Mouse (Mus musculus) MEL (cell line): ENCODE results near the gene Rpl37. TPM values are rescaled to one million over a fixed set of nuclear protein-coding genes. Genes with fewer than 3 reads are reported as not detected.
A peak's percentile ranks its signal among the peaks of the same experiment; 100 is the strongest.

ENCODE experiments used
- DNase-seq: peaks from one replicate; pipeline ENCODE4 v3.0.0; 2011; ENCODE audit warnings: low read depth, low spot score
- H3K27ac ChIP-seq: 2 replicates; pipeline ENCODE4 v1.5.1; 2012; ENCODE audit warnings: low read depth, mild to moderate bottlenecking, control low read depth, low read length, moderate library complexity; ENCODE audit not compliant: control insufficient read depth
- H3K27me3 ChIP-seq, 2 experiments: fragments of 150-350 bp in 1 of 2; sonication (generic) in 1 of 2; 2 replicates each; pipeline ENCODE4 v1.6.1; 2012; ENCODE audit warnings: low read length in 2 of 2, mild to moderate bottlenecking in 2 of 2, improper control_type of control experiment in 1 of 2, moderate library complexity in 1 of 2; ENCODE audit not compliant: insufficient read depth in 2 of 2, control insufficient read depth in 1 of 2
- H3K36me3 ChIP-seq, 2 experiments: 2 replicates each; pipeline ENCODE4 v1.6.1; 2012 to 2014; ENCODE audit warnings: low read length in 2 of 2, improper control_type of control experiment in 1 of 2, inconsistent platforms in 1 of 2, mild to moderate bottlenecking in 1 of 2; ENCODE audit not compliant: insufficient read depth in 2 of 2, control insufficient read depth in 1 of 2
- H3K4me1 ChIP-seq, 2 experiments: fragments of 150-350 bp in 1 of 2; sonication (generic) in 1 of 2; 2 replicates each; pipeline ENCODE4 v1.6.1; 2012; ENCODE audit warnings: low read length in 2 of 2, improper control_type of control experiment in 1 of 2, mild to moderate bottlenecking in 1 of 2; ENCODE audit not compliant: insufficient read depth in 2 of 2, control insufficient read depth in 1 of 2
- H3K4me3 ChIP-seq, 2 experiments: fragments of 150-350 bp in 1 of 2; sonication (generic) in 1 of 2; 2 replicates each; pipeline ENCODE4 v1.5.1; 2012; ENCODE audit warnings: low read depth in 2 of 2, low read length in 2 of 2, mild to moderate bottlenecking in 2 of 2, moderate library complexity in 2 of 2, control low read depth in 1 of 2, improper control_type of control experiment in 1 of 2; ENCODE audit not compliant: control insufficient read depth in 1 of 2, insufficient read depth in 1 of 2
- H3K79me2 ChIP-seq: 2 replicates; pipeline ENCODE4 v1.6.1; 2012; ENCODE audit warnings: mild to moderate bottlenecking, low read length, moderate library complexity; ENCODE audit not compliant: control insufficient read depth, poor library complexity, insufficient read depth
- H3K9ac ChIP-seq: 2 replicates; pipeline ENCODE4 v1.6.1; 2012; ENCODE audit warnings: low read depth, mild to moderate bottlenecking, control low read depth, low read length, moderate library complexity; ENCODE audit not compliant: control insufficient read depth, poor library complexity, severe bottlenecking
- H3K9me3 ChIP-seq: fragments of 150-350 bp; sonication (generic); replicated peaks from 2 replicates; pipeline ENCODE4 v1.6.1; 2012; ENCODE audit warnings: mild to moderate bottlenecking, low read length, improper control_type of control experiment, moderate library complexity; ENCODE audit not compliant: insufficient read depth
- BHLHE40 ChIP-seq: IDR thresholded peaks from 2 replicates; pipeline ENCODE4 v1.6.1; 2012; ENCODE audit warnings: low read depth, mild to moderate bottlenecking, inconsistent platforms, low read length, improper control_type of control experiment, borderline replicate concordance
- CHD1 ChIP-seq: IDR thresholded peaks from 2 replicates; pipeline ENCODE4 v1.6.1; 2012; ENCODE audit warnings: low read depth, mild to moderate bottlenecking, inconsistent platforms, low read length, improper control_type of control experiment
- CTCF ChIP-seq, 3 experiments: IDR thresholded peaks in 2 of 3; conservative IDR thresholded peaks in 1 of 3; 2 replicates each; pipeline ENCODE4 v1.5.1; 2011 to 2012; ENCODE audit warnings: low read length in 3 of 3, low read depth in 2 of 3, mild to moderate bottlenecking in 2 of 3, improper control_type of control experiment in 1 of 3, inconsistent platforms in 1 of 3, mixed read lengths in 1 of 3, moderate library complexity in 1 of 3; ENCODE audit not compliant: control insufficient read depth in 1 of 3, insufficient read depth in 1 of 3, poor library complexity in 1 of 3, severe bottlenecking in 1 of 3
- E2F4 ChIP-seq: IDR thresholded peaks from 2 replicates; pipeline ENCODE4 v1.6.1; 2011; ENCODE audit warnings: low read depth, low read length, improper control_type of control experiment, borderline replicate concordance
- ELF1 ChIP-seq: IDR thresholded peaks from 2 replicates; pipeline ENCODE4 v1.6.1; 2014; ENCODE audit warnings: low read depth, mild to moderate bottlenecking, inconsistent platforms, low read length, improper control_type of control experiment, moderate library complexity
- EP300 ChIP-seq, 2 experiments: IDR thresholded peaks; 2 replicates each; pipeline ENCODE4 v1.6.1; 2011; ENCODE audit warnings: improper control_type of control experiment in 2 of 2, low read length in 2 of 2, low read depth in 1 of 2, mild to moderate bottlenecking in 1 of 2
- ETS1 ChIP-seq: IDR thresholded peaks from 2 replicates; pipeline ENCODE4 v1.6.1; 2012; ENCODE audit warnings: low read depth, mild to moderate bottlenecking, inconsistent platforms, low read length, improper control_type of control experiment, moderate library complexity
- GABPA ChIP-seq: IDR thresholded peaks from 2 replicates; pipeline ENCODE4 v1.6.1; 2012; ENCODE audit warnings: low read depth, mild to moderate bottlenecking, inconsistent platforms, low read length, improper control_type of control experiment, moderate library complexity
- JUND ChIP-seq: IDR thresholded peaks from 2 replicates; pipeline ENCODE4 v1.6.1; 2011; ENCODE audit warnings: low read depth, mild to moderate bottlenecking, improper control_type of control experiment, low read length
- MAFK ChIP-seq: IDR thresholded peaks from 2 replicates; pipeline ENCODE4 v1.6.1; 2011; ENCODE audit warnings: low read depth, mild to moderate bottlenecking, low read length, improper control_type of control experiment, borderline replicate concordance
- MAZ ChIP-seq: IDR thresholded peaks from 2 replicates; pipeline ENCODE4 v1.6.1; 2012; ENCODE audit warnings: low read depth, mild to moderate bottlenecking, inconsistent platforms, low read length, improper control_type of control experiment
- MYB ChIP-seq: IDR thresholded peaks from 2 replicates; pipeline ENCODE4 v1.6.1; 2011; ENCODE audit warnings: mild to moderate bottlenecking, low read depth, low read length, improper control_type of control experiment
- POLR2A ChIP-seq, 2 experiments: IDR thresholded peaks; 2 replicates each; pipeline ENCODE4 v1.6.1; 2011 to 2012; ENCODE audit warnings: low read length in 2 of 2, mild to moderate bottlenecking in 2 of 2, control low read depth in 1 of 2, improper control_type of control experiment in 1 of 2, low read depth in 1 of 2, moderate library complexity in 1 of 2; ENCODE audit not compliant: control insufficient read depth in 1 of 2, insufficient read depth in 1 of 2, poor library complexity in 1 of 2
- POLR2AphosphoS2 ChIP-seq: IDR thresholded peaks from 2 replicates; pipeline ENCODE4 v1.6.1; 2011; ENCODE audit warnings: low read length, improper control_type of control experiment
- RAD21 ChIP-seq: IDR thresholded peaks from 2 replicates; pipeline ENCODE4 v1.6.1; 2011; ENCODE audit warnings: mild to moderate bottlenecking, low read depth, low read length, improper control_type of control experiment
- RCOR1 ChIP-seq: IDR thresholded peaks from 2 replicates; pipeline ENCODE4 v1.6.1; 2012; ENCODE audit warnings: low read depth, mild to moderate bottlenecking, inconsistent platforms, low read length, improper control_type of control experiment
- SMC3 ChIP-seq: IDR thresholded peaks from 2 replicates; pipeline ENCODE4 v1.6.1; 2011; ENCODE audit warnings: low read depth, low read length, improper control_type of control experiment
- USF2 ChIP-seq, 2 experiments: IDR thresholded peaks; 2 replicates each; pipeline ENCODE4 v1.6.1; 2011 to 2012; ENCODE audit warnings: improper control_type of control experiment in 2 of 2, low read length in 2 of 2, borderline replicate concordance in 1 of 2, inconsistent platforms in 1 of 2, low read depth in 1 of 2, mild to moderate bottlenecking in 1 of 2; ENCODE audit not compliant: insufficient read depth in 1 of 2
- ZC3H11A ChIP-seq: IDR thresholded peaks from 2 replicates; pipeline ENCODE4 v1.6.1; 2012; ENCODE audit warnings: low read depth, mild to moderate bottlenecking, inconsistent platforms, low read length, improper control_type of control experiment
- ZKSCAN1 ChIP-seq: IDR thresholded peaks from 2 replicates; pipeline ENCODE4 v1.6.1; 2012; ENCODE audit warnings: low read depth, mild to moderate bottlenecking, inconsistent platforms, low read length, improper control_type of control experiment, moderate library complexity
- ZMIZ1 ChIP-seq: IDR thresholded peaks from 2 replicates; pipeline ENCODE4 v1.6.1; 2012; ENCODE audit warnings: low read depth, mild to moderate bottlenecking, inconsistent platforms, low read length, improper control_type of control experiment, moderate library complexity
- ZNF384 ChIP-seq: IDR thresholded peaks from 2 replicates; pipeline ENCODE4 v1.6.1; 2012; ENCODE audit warnings: low read depth, mild to moderate bottlenecking, inconsistent platforms, low read length, improper control_type of control experiment
- polyA plus RNA-seq, 2 experiments: library from polyadenylated mRNA; stranded (reverse) in 1 of 2; unstranded in 1 of 2; fragments of >175 nt in 1 of 2; fragments of >200 nt in 1 of 2; gene quantifications; 2 replicates each; pipeline versions ENCODE4 v1.2.1 to v1.2.4; 2012; ENCODE audit warnings: low replicate concordance in 2 of 2, low read depth in 1 of 2; ENCODE audit not compliant: insufficient read length in 2 of 2, insufficient read depth in 1 of 2, missing spikeins in 1 of 2
- total RNA-seq: library from RNA; depleted of rRNA; stranded (reverse); fragments of 300-350 nt; gene quantifications from 2 replicates; pipeline ENCODE4 v1.2.3, GENCODE M21; 2012

Rpl37 gene
- total and polyA plus RNA-seq, 3 experiments, result 923 to 1,669 (median 1,012) TPM

DNA sequence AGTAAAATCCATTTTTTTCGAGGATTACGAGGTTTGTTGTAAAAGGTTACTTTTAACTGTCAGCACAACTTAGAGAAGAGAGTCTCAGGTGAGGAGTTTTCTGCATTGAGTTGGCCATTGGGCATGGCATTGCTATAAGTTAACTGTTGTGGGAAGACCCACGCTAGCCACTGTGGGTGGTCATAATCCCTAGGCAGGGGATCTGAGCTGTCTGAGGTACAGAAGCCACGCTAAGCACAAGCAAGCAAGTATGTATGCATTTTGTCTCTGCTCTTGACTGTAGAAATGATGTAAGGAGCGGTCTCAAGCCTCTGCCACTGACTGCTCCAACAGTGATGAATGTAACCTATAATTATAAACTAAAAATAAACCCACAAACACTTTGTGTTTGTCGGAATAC lies 10.6 kb upstream of the Rpl37 start:
- peaks cover 0 to 11% of the 10 kb centered on the region in 2 experiments; a peak in 2 of 4 replicates for H3K4me1 ChIP-seq
- no peak for TF ChIP-seq ETS1
- no peak for TF ChIP-seq MAZ
- no peak for TF ChIP-seq MYB
- peaks cover 0 to 4% of the 10 kb centered on the region in 2 experiments; a peak in 1 of 4 replicates for H3K36me3 ChIP-seq
- DNase-seq, result no peak
- H3K27ac ChIP-seq, result no peak overlapping the region
- no peaks in the 10 kb centered on the region for H3K27me3 ChIP-seq
- no peak overlapping the region for H3K9ac ChIP-seq
- H3K4me3 ChIP-seq, result no peak overlapping the region
- no peaks in the 10 kb centered on the region for H3K79me2 ChIP-seq
- no peaks in the 10 kb centered on the region for H3K9me3 ChIP-seq

DNA sequence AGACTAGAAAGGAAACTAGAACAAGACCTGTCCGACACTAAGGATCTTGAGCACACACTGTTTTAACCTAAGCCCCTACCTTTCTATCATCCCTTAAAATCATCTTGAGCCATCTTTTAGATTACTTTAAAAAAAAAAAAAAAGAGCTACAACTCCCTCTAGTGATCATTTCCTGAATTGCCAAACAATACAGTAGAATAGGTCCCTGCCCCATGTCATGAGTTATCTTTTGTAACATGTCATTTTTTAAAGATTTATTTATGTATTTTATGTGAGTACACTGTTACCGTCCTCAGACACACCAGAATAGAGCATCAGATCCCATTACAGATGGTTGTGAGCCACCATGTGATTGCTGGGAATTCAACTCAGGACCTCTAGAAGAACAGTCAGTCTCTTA lies 10.2 kb upstream of the Rpl37 start:
- H3K4me1 ChIP-seq, result peaks cover 0 to 11% of the 10 kb centered on the region in 2 experiments; a peak in 2 of 4 replicates
- no peak overlapping the region for H3K4me3 ChIP-seq
- no peaks in the 10 kb centered on the region for H3K79me2 ChIP-seq
- no peaks in the 10 kb centered on the region for H3K27me3 ChIP-seq
- H3K27ac ChIP-seq, result no peak overlapping the region
- H3K9ac ChIP-seq, result no peak overlapping the region
- peaks cover 0 to 4% of the 10 kb centered on the region in 2 experiments; a peak in 1 of 4 replicates for H3K36me3 ChIP-seq
- TF ChIP-seq ZC3H11A, result peak; percentile 35
- peak; percentile 56 for TF ChIP-seq SMC3
- peak; percentile 78 for TF ChIP-seq RAD21
- TF ChIP-seq ZNF384, result peak; percentile 94
- TF ChIP-seq CTCF (IDR thresholded peaks at IDR 0.05 in 2 of 3, conservative IDR thresholded peaks at IDR 0.05 in 1 of 3; ENCODE audit: control insufficient read depth in 1 of 3, insufficient read depth in 1 of 3, low read depth in 2 of 3, low read length in 3 of 3, poor library complexity in 1 of 3, severe bottlenecking in 1 of 3), result peak; percentile 15 to 62 (median 43); a peak in 5 of 6 replicates
- no peak for TF ChIP-seq ZKSCAN1
- no peak for TF ChIP-seq POLR2A (IDR thresholded peaks at IDR 0.05; ENCODE audit: control insufficient read depth in 1 of 2, insufficient read depth in 1 of 2, low read depth in 1 of 2, low read length in 2 of 2, poor library complexity in 1 of 2)
- TF ChIP-seq CHD1, result no peak
- no peaks in the 10 kb centered on the region for H3K9me3 ChIP-seq
- peak; percentile 55 for DNase-seq

DNA sequence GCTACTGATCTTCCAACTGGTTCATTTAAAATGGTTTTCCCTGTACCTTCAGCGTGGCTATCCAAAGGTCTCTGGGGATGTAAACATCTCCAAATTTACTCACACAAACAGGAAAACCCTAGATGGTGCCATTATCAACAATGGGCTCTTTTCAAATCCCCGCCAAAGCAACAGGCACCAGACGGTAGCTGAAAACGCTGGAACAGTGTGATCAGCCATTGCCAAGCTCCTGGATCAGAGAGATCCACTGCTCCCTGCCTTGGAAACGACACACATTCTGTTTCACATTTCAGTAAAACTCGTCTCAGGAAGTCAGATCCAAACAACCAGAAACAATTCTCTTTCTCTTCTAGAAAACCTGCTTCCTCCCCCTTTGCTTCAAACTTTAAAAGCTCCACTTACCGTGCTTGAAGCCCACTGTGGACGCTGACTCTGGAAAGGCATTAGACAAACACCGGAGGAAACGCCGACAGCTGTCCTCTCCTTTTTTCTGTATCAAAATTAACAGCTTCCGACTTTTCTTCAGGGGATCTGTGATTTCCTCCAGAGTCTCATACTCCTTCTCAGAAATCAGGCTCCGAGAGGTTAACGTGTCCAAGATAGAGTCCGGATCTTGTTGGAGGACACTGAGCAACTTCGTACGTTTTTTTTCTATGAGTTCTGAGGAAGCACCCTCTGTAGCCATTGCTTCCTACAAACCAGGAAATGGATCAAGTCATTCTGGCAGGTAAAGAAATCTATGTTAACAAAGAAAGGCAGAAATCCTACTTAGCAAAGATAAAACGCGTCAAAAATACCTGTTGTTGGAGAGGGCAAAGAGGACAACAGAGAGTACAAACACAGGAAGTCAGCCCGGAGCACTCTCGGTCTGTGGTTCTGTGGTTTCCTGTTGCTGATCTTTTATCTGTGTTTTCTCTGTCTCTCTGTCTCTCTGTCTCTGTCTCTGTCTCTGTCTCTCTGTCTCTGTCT lies 8.5 kb upstream of the Rpl37 start, which contains the start of gene Card6:
Gene Card6, minus strand, starts transcription at position 854 of the 969 bp plus-strand sequence.
- H3K27ac ChIP-seq, result no peak within 1 kb of the TSS
- no peaks in the 10 kb centered on the region for H3K27me3 ChIP-seq
- no peaks in the 10 kb centered on the region for H3K79me2 ChIP-seq
- peak; percentile 65 for DNase-seq
- H3K36me3 ChIP-seq, result peaks cover 0 to 4% of the 10 kb centered on the region in 2 experiments; a peak in 1 of 4 replicates
- H3K4me3 ChIP-seq, result no peak within 1 kb of the TSS
- peaks cover 0 to 11% of the 10 kb centered on the region in 2 experiments; a peak in 2 of 4 replicates for H3K4me1 ChIP-seq
- no peak within 1 kb of the TSS for H3K9ac ChIP-seq
- no peaks in the 10 kb centered on the region for H3K9me3 ChIP-seq
- TF ChIP-seq ZNF384 (no peak), JUND (no peak), BHLHE40 (no peak), ZMIZ1 (no peak), USF2 (IDR thresholded peaks at IDR 0.05; ENCODE audit: borderline replicate concordance in 1 of 2, insufficient read depth in 1 of 2, low read depth in 1 of 2, low read length in 2 of 2) (no peak), CTCF (IDR thresholded peaks at IDR 0.05 in 2 of 3, conservative IDR thresholded peaks at IDR 0.05 in 1 of 3; ENCODE audit: control insufficient read depth in 1 of 3, insufficient read depth in 1 of 3, low read depth in 2 of 3, low read length in 3 of 3, poor library complexity in 1 of 3, severe bottlenecking in 1 of 3) (no peak), POLR2AphosphoS2 (no peak), POLR2A (IDR thresholded peaks at IDR 0.05; ENCODE audit: control insufficient read depth in 1 of 2, insufficient read depth in 1 of 2, low read depth in 1 of 2, low read length in 2 of 2, poor library complexity in 1 of 2) (no peak), CHD1 (no peak), EP300 (IDR thresholded peaks at IDR 0.05; ENCODE audit: low read depth in 1 of 2, low read length in 2 of 2) (peak; percentile 32 to 59; a peak in 2 of 4 replicates), E2F4 (no peak), SMC3 (no peak), ELF1 (0 out of 2 replicates have a peak, but pooled peaks have one; percentile 19), MAFK (no peak), RCOR1 (peak; percentile 93), GABPA (no peak)
